Mouse (Mus musculus): ENCODE data around the gene Gal3st4. TPM values are rescaled to one million over a fixed set of nuclear protein-coding genes. Genes with fewer than 3 reads are reported as not detected.
"Not testable (repeated sequence)": the region's sequence is repeated elsewhere in the genome, so short reads cannot be mapped to it uniquely, and the experiment has no call there.

The Gal3st4 gene
- polyA plus RNA-seq, 1 experiment from 2014 or later = 0.60 TPM

DNA sequence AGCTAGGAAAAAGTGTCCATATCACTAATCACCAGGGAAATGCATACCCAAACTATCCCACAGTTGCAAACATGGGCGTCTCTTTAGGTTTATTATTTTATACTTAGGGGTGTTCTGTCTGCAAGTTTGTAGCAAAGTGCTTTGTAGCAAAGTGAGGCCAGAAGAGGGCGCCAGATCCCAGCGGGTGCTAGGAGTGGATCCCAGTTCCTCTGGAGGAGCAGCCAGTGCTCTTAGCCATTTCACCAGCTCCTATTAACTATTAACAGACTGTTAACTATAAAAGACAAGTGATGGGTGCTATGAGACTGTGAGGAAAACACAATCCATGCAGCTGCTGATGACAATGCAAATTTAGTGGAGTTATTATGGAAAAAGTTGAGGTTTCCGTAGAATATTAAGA, 50.5 kb downstream of the Gal3st4 start:
- Histone ChIP-seq H3K9ac (ENCODE audit: low read depth, low read length) (no peak overlapping the region), H3K27me3 (replicated peaks; ENCODE audit: control insufficient read depth, insufficient read depth, low read length) (no peaks in the 10 kb centered on the region), H3K4me2 (no peak overlapping the region), H3K27ac (ENCODE audit: low read depth, low read length) (no peak overlapping the region), H3K36me3 (ENCODE audit: control insufficient read depth, insufficient read depth, low read length) (no peaks in the 10 kb centered on the region), H3K9me3 (ENCODE audit: control insufficient read depth, low read length) (peaks cover 3% of the 10 kb centered on the region; the same call in 1 of the 2 replicates), H3K4me1 (replicated peaks; ENCODE audit: control insufficient read depth, insufficient read depth, low read length) (no peaks in the 10 kb centered on the region), H3K4me3 (ENCODE audit: low read depth, low read length) (no peak overlapping the region)
- ATAC-seq (replicated peaks; ENCODE audit: low FRiP score) (0 out of 2 replicates have a peak, but pooled peaks have one; percentile 49), DNase-seq (ENCODE audit: low spot score) (peak; percentile 62)
- WGBS = 25% methylated on average over 4 of the region's 4 CpGs

DNA sequence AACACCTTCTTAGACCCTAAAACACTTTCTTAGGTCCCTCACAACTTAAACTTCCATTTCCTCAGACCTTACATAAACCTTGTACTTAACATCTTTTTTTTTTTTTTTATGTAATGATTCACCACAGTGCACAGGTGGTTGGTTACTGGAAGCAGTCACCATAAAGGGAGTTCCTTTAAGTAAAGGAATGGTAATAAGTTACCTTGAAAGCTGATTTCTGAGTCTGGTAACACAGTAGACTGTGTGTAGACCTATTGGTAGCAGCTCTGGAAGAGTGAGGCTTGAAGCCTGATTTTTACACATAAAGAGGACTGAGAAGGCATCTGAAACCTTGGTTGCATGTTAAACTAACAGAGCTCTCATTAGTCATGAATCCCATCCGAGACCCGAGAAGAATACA, 52.8 kb downstream of the Gal3st4 start:
- H3K4me1 ChIP-seq (replicated peaks; ENCODE audit: control insufficient read depth, insufficient read depth, low read length) = no peaks in the 10 kb centered on the region
- no peak overlapping the region for H3K9ac ChIP-seq (ENCODE audit: low read depth, low read length)
- no peak for ATAC-seq (replicated peaks; ENCODE audit: low FRiP score)
- no peak overlapping the region for H3K4me3 ChIP-seq (ENCODE audit: low read depth, low read length)
- peaks cover 3% of the 10 kb centered on the region; the same call in 1 of the 2 replicates for H3K9me3 ChIP-seq (ENCODE audit: control insufficient read depth, low read length)
- WGBS = 64% methylated on average over 2 of the region's 2 CpGs
- H3K4me2 ChIP-seq = no peak overlapping the region
- H3K36me3 ChIP-seq (ENCODE audit: control insufficient read depth, insufficient read depth, low read length) = no peaks in the 10 kb centered on the region
- H3K27me3 ChIP-seq (replicated peaks; ENCODE audit: control insufficient read depth, insufficient read depth, low read length) = no peaks in the 10 kb centered on the region
- no peak for DNase-seq (ENCODE audit: low spot score)
- no peak overlapping the region for H3K27ac ChIP-seq (ENCODE audit: low read depth, low read length)

DNA sequence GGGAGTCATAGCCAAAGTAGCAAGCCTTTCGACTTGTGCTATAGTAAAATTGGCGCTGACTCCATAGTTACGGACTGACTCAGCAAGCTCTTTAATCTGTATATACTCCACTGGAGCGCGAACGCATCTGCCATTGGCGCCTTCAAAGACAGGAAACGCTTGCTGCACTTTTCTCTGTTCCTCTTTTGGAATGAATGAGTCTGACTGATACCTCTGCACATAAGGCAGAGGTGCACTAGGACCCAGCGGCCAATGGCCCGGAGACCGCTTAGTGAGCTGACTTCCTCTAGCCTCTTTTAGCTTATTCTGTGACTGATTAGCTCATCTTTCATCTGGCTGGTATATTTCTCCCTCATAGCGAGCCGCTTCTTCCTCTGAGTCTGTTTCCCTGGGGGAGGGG, 56.0 kb downstream of the Gal3st4 start:
- H3K4me1 ChIP-seq (replicated peaks; ENCODE audit: control insufficient read depth, insufficient read depth, low read length); H3K9me3 ChIP-seq (ENCODE audit: control insufficient read depth, low read length); H3K9ac ChIP-seq (ENCODE audit: low read depth, low read length); ATAC-seq (replicated peaks; ENCODE audit: low FRiP score); H3K4me3 ChIP-seq (ENCODE audit: low read depth, low read length); H3K36me3 ChIP-seq (ENCODE audit: control insufficient read depth, insufficient read depth, low read length); DNase-seq (ENCODE audit: low spot score); H3K27me3 ChIP-seq (replicated peaks; ENCODE audit: control insufficient read depth, insufficient read depth, low read length); H3K27ac ChIP-seq (ENCODE audit: low read depth, low read length); H3K4me2 ChIP-seq: not testable (repeated sequence)
- WGBS = 95% methylated on average over 13 of the region's 13 CpGs

Other genes starting within 250 kb of the Gal3st4 start
- not detected in 2 replicates for gene Smok3c, start 219.6 kb downstream of the Gal3st4 start, polyA plus RNA-seq (2014; fragmentation: Nextera tagmentation; extraction: Ambion mirVana)
- 15.8 and 18.0 TPM in 2 replicates for gene Zkscan1, start 187.8 kb downstream of the Gal3st4 start, polyA plus RNA-seq (2014; fragmentation: Nextera tagmentation; extraction: Ambion mirVana)
- 33.9 TPM in 2 replicates for gene Zscan21, start 155.9 kb downstream of the Gal3st4 start, polyA plus RNA-seq (2014; fragmentation: Nextera tagmentation; extraction: Ambion mirVana)
- 8.0 and 9.0 TPM in 2 replicates for gene Zfp113, start 117.1 kb downstream of the Gal3st4 start, polyA plus RNA-seq (2014; fragmentation: Nextera tagmentation; extraction: Ambion mirVana)
- 251 and 257 TPM in 2 replicates for gene Cops6, start 111.8 kb downstream of the Gal3st4 start, polyA plus RNA-seq (2014; fragmentation: Nextera tagmentation; extraction: Ambion mirVana)
- gene Ap4m1, start 100.8 kb downstream of the Gal3st4 start, polyA plus RNA-seq (2014; fragmentation: Nextera tagmentation; extraction: Ambion mirVana) = 11.3 and 14.2 TPM in 2 replicates
- 308 and 341 TPM in 2 replicates for gene Mcm7, start 100.4 kb downstream of the Gal3st4 start, polyA plus RNA-seq (2014; fragmentation: Nextera tagmentation; extraction: Ambion mirVana)
- gene Taf6, start 85.4 kb downstream of the Gal3st4 start, polyA plus RNA-seq (2014; fragmentation: Nextera tagmentation; extraction: Ambion mirVana) = 91.9 and 95.0 TPM in 2 replicates
- gene Cnpy4, start 85.4 kb downstream of the Gal3st4 start, polyA plus RNA-seq (2014; fragmentation: Nextera tagmentation; extraction: Ambion mirVana) = 36.0 and 38.7 TPM in 2 replicates
- gene Mblac1, start 78.5 kb downstream of the Gal3st4 start, polyA plus RNA-seq (2014; fragmentation: Nextera tagmentation; extraction: Ambion mirVana) = 5.8 and 6.3 TPM in 2 replicates
- not detected in 2 replicates for gene Nxpe5, start 46.9 kb downstream of the Gal3st4 start, polyA plus RNA-seq (2014; fragmentation: Nextera tagmentation; extraction: Ambion mirVana)
- gene Lamtor4, start 17.4 kb downstream of the Gal3st4 start, polyA plus RNA-seq (2014; fragmentation: Nextera tagmentation; extraction: Ambion mirVana) = 40.3 and 49.2 TPM in 2 replicates
- 6.8 and 7.2 TPM in 2 replicates for gene BC037034, start 8.8 kb downstream of the Gal3st4 start, polyA plus RNA-seq (2014; fragmentation: Nextera tagmentation; extraction: Ambion mirVana)
- gene Gm43720, start 7.1 kb upstream of the Gal3st4 start, polyA plus RNA-seq (2014; fragmentation: Nextera tagmentation; extraction: Ambion mirVana) = 0.05 and 0.12 TPM in 2 replicates
- gene Gpc2, start 7.2 kb upstream of the Gal3st4 start, polyA plus RNA-seq (2014; fragmentation: Nextera tagmentation; extraction: Ambion mirVana) = 1.9 and 2.7 TPM in 2 replicates
- gene Stag3, start 7.4 kb upstream of the Gal3st4 start, polyA plus RNA-seq (2014; fragmentation: Nextera tagmentation; extraction: Ambion mirVana) = 7.1 and 8.1 TPM in 2 replicates
- gene Pvrig, start 69.1 kb upstream of the Gal3st4 start, polyA plus RNA-seq (2014; fragmentation: Nextera tagmentation; extraction: Ambion mirVana) = 0.39 and 0.47 TPM in 2 replicates
- 16.1 TPM in 2 replicates for gene Zfp157, start 168.6 kb upstream of the Gal3st4 start, polyA plus RNA-seq (2014; fragmentation: Nextera tagmentation; extraction: Ambion mirVana)

All from liver, embryonic 11.5 days (tissue).